Mouse (Mus musculus): ENCODE measurements around the gene Secisbp2l. TPM values are rescaled to one million over a fixed set of nuclear protein-coding genes. Genes with fewer than 3 reads are reported as not detected.

The Secisbp2l gene
- total RNA-seq, 1 experiment from 2014 or later, result 24.8 TPM

Other genes starting within 250 kb of the Secisbp2l start
- 19.8 and 20.1 TPM in 2 replicates for gene Cep152, start 157.8 kb downstream of the Secisbp2l start, total RNA-seq (2017)
- 228 and 229 TPM in 2 replicates for gene Eid1, start 109.8 kb downstream of the Secisbp2l start, total RNA-seq (2017)
- gene Shc4, start 58.7 kb downstream of the Secisbp2l start, total RNA-seq (2017), result 1.5 and 3.0 TPM in 2 replicates
- gene Galk2, start 76.2 kb upstream of the Secisbp2l start, total RNA-seq (2017), result 38.5 and 53.4 TPM in 2 replicates
- 193 and 208 TPM in 2 replicates for gene Cops2, start 76.3 kb upstream of the Secisbp2l start, total RNA-seq (2017)

Measured in hematopoietic stem cell, adult 5-6 weeks (primary cell).